Mouse (Mus musculus) MEL (cell line): Measurements from ENCODE around the gene Pdzd8. TPM values are rescaled to one million over a fixed set of nuclear protein-coding genes. Genes with fewer than 3 reads are reported as not detected.

ENCODE experiments used
- DNase-seq: peaks from one replicate; pipeline ENCODE4 v3.0.0; 2011; ENCODE audit warnings: low read depth, low spot score
- H3K27ac ChIP-seq: 2 replicates; pipeline ENCODE4 v1.5.1; 2012; ENCODE audit warnings: low read depth, mild to moderate bottlenecking, control low read depth, low read length, moderate library complexity; ENCODE audit not compliant: control insufficient read depth
- H3K27me3 ChIP-seq, 2 experiments: fragments of 150-350 bp in 1 of 2; sonication (generic) in 1 of 2; 2 replicates each; pipeline ENCODE4 v1.6.1; 2012; ENCODE audit warnings: low read length in 2 of 2, mild to moderate bottlenecking in 2 of 2, improper control_type of control experiment in 1 of 2, moderate library complexity in 1 of 2; ENCODE audit not compliant: insufficient read depth in 2 of 2, control insufficient read depth in 1 of 2
- H3K36me3 ChIP-seq, 2 experiments: 2 replicates each; pipeline ENCODE4 v1.6.1; 2012 to 2014; ENCODE audit warnings: low read length in 2 of 2, improper control_type of control experiment in 1 of 2, inconsistent platforms in 1 of 2, mild to moderate bottlenecking in 1 of 2; ENCODE audit not compliant: insufficient read depth in 2 of 2, control insufficient read depth in 1 of 2
- H3K4me1 ChIP-seq, 2 experiments: fragments of 150-350 bp in 1 of 2; sonication (generic) in 1 of 2; 2 replicates each; pipeline ENCODE4 v1.6.1; 2012; ENCODE audit warnings: low read length in 2 of 2, improper control_type of control experiment in 1 of 2, mild to moderate bottlenecking in 1 of 2; ENCODE audit not compliant: insufficient read depth in 2 of 2, control insufficient read depth in 1 of 2
- H3K4me3 ChIP-seq, 2 experiments: fragments of 150-350 bp in 1 of 2; sonication (generic) in 1 of 2; 2 replicates each; pipeline ENCODE4 v1.5.1; 2012; ENCODE audit warnings: low read depth in 2 of 2, low read length in 2 of 2, mild to moderate bottlenecking in 2 of 2, moderate library complexity in 2 of 2, control low read depth in 1 of 2, improper control_type of control experiment in 1 of 2; ENCODE audit not compliant: control insufficient read depth in 1 of 2, insufficient read depth in 1 of 2
- H3K79me2 ChIP-seq: 2 replicates; pipeline ENCODE4 v1.6.1; 2012; ENCODE audit warnings: mild to moderate bottlenecking, low read length, moderate library complexity; ENCODE audit not compliant: control insufficient read depth, poor library complexity, insufficient read depth
- H3K9ac ChIP-seq: 2 replicates; pipeline ENCODE4 v1.6.1; 2012; ENCODE audit warnings: low read depth, mild to moderate bottlenecking, control low read depth, low read length, moderate library complexity; ENCODE audit not compliant: control insufficient read depth, poor library complexity, severe bottlenecking
- H3K9me3 ChIP-seq: fragments of 150-350 bp; sonication (generic); replicated peaks from 2 replicates; pipeline ENCODE4 v1.6.1; 2012; ENCODE audit warnings: mild to moderate bottlenecking, low read length, improper control_type of control experiment, moderate library complexity; ENCODE audit not compliant: insufficient read depth
- BHLHE40 ChIP-seq: IDR thresholded peaks from 2 replicates; pipeline ENCODE4 v1.6.1; 2012; ENCODE audit warnings: low read depth, mild to moderate bottlenecking, inconsistent platforms, low read length, improper control_type of control experiment, borderline replicate concordance
- CHD2 ChIP-seq: IDR thresholded peaks from 2 replicates; pipeline ENCODE4 v1.6.1; 2011; ENCODE audit warnings: low read length, improper control_type of control experiment
- CTCF ChIP-seq, 3 experiments: IDR thresholded peaks in 2 of 3; conservative IDR thresholded peaks in 1 of 3; 2 replicates each; pipeline ENCODE4 v1.5.1; 2011 to 2012; ENCODE audit warnings: low read length in 3 of 3, low read depth in 2 of 3, mild to moderate bottlenecking in 2 of 3, improper control_type of control experiment in 1 of 3, inconsistent platforms in 1 of 3, mixed read lengths in 1 of 3, moderate library complexity in 1 of 3; ENCODE audit not compliant: control insufficient read depth in 1 of 3, insufficient read depth in 1 of 3, poor library complexity in 1 of 3, severe bottlenecking in 1 of 3
- E2F4 ChIP-seq: IDR thresholded peaks from 2 replicates; pipeline ENCODE4 v1.6.1; 2011; ENCODE audit warnings: low read depth, low read length, improper control_type of control experiment, borderline replicate concordance
- HCFC1 ChIP-seq: IDR thresholded peaks from 2 replicates; pipeline ENCODE4 v1.6.1; 2012; ENCODE audit warnings: low read depth, mild to moderate bottlenecking, inconsistent platforms, low read length, improper control_type of control experiment, moderate library complexity
- JUND ChIP-seq: IDR thresholded peaks from 2 replicates; pipeline ENCODE4 v1.6.1; 2011; ENCODE audit warnings: low read depth, mild to moderate bottlenecking, improper control_type of control experiment, low read length
- MAZ ChIP-seq: IDR thresholded peaks from 2 replicates; pipeline ENCODE4 v1.6.1; 2012; ENCODE audit warnings: low read depth, mild to moderate bottlenecking, inconsistent platforms, low read length, improper control_type of control experiment
- MXI1 ChIP-seq: IDR thresholded peaks from 2 replicates; pipeline ENCODE4 v1.6.1; 2011; ENCODE audit warnings: mild to moderate bottlenecking, low read depth, low read length, improper control_type of control experiment
- MYB ChIP-seq: IDR thresholded peaks from 2 replicates; pipeline ENCODE4 v1.6.1; 2011; ENCODE audit warnings: mild to moderate bottlenecking, low read depth, low read length, improper control_type of control experiment
- NRF1 ChIP-seq: IDR thresholded peaks from 2 replicates; pipeline ENCODE4 v1.6.1; 2014; ENCODE audit warnings: low read depth, mild to moderate bottlenecking, inconsistent platforms, low read length, improper control_type of control experiment, moderate library complexity; ENCODE audit not compliant: poor library complexity, insufficient read depth, severe bottlenecking
- POLR2A ChIP-seq, 2 experiments: IDR thresholded peaks; 2 replicates each; pipeline ENCODE4 v1.6.1; 2011 to 2012; ENCODE audit warnings: low read length in 2 of 2, mild to moderate bottlenecking in 2 of 2, control low read depth in 1 of 2, improper control_type of control experiment in 1 of 2, low read depth in 1 of 2, moderate library complexity in 1 of 2; ENCODE audit not compliant: control insufficient read depth in 1 of 2, insufficient read depth in 1 of 2, poor library complexity in 1 of 2
- POLR2AphosphoS5 ChIP-seq: IDR thresholded peaks from 2 replicates; pipeline ENCODE4 v1.6.1; 2012; ENCODE audit warnings: low read depth, borderline replicate concordance, mild to moderate bottlenecking, inconsistent platforms, low read length, moderate library complexity, mixed read lengths
- RAD21 ChIP-seq: IDR thresholded peaks from 2 replicates; pipeline ENCODE4 v1.6.1; 2011; ENCODE audit warnings: mild to moderate bottlenecking, low read depth, low read length, improper control_type of control experiment
- RCOR1 ChIP-seq: IDR thresholded peaks from 2 replicates; pipeline ENCODE4 v1.6.1; 2012; ENCODE audit warnings: low read depth, mild to moderate bottlenecking, inconsistent platforms, low read length, improper control_type of control experiment
- TCF12 ChIP-seq: IDR thresholded peaks from 2 replicates; pipeline ENCODE4 v1.6.1; 2014; ENCODE audit warnings: low read depth, mild to moderate bottlenecking, inconsistent platforms, low read length, improper control_type of control experiment, moderate library complexity
- UBTF ChIP-seq: IDR thresholded peaks from 2 replicates; pipeline ENCODE4 v1.6.1; 2012; ENCODE audit warnings: low read depth, mild to moderate bottlenecking, inconsistent platforms, low read length, improper control_type of control experiment, moderate library complexity, borderline replicate concordance; ENCODE audit not compliant: insufficient read depth
- USF2 ChIP-seq, 2 experiments: IDR thresholded peaks; 2 replicates each; pipeline ENCODE4 v1.6.1; 2011 to 2012; ENCODE audit warnings: improper control_type of control experiment in 2 of 2, low read length in 2 of 2, borderline replicate concordance in 1 of 2, inconsistent platforms in 1 of 2, low read depth in 1 of 2, mild to moderate bottlenecking in 1 of 2; ENCODE audit not compliant: insufficient read depth in 1 of 2
- ZNF384 ChIP-seq: IDR thresholded peaks from 2 replicates; pipeline ENCODE4 v1.6.1; 2012; ENCODE audit warnings: low read depth, mild to moderate bottlenecking, inconsistent platforms, low read length, improper control_type of control experiment
- polyA plus RNA-seq, 2 experiments: library from polyadenylated mRNA; stranded (reverse) in 1 of 2; unstranded in 1 of 2; fragments of >175 nt in 1 of 2; fragments of >200 nt in 1 of 2; gene quantifications; 2 replicates each; pipeline versions ENCODE4 v1.2.1 to v1.2.4; 2012; ENCODE audit warnings: low replicate concordance in 2 of 2, low read depth in 1 of 2; ENCODE audit not compliant: insufficient read length in 2 of 2, insufficient read depth in 1 of 2, missing spikeins in 1 of 2
- total RNA-seq: library from RNA; depleted of rRNA; stranded (reverse); fragments of 300-350 nt; gene quantifications from 2 replicates; pipeline ENCODE4 v1.2.3, GENCODE M21; 2012; rRNA removed

Gene Pdzd8
- 49.8 and 52.1 TPM in 2 replicates for total RNA-seq
- 100 to 1,000 TPM in 1 of 2 experiments, 10 to 100 TPM in 1; 46.4 to 137 TPM for polyA plus RNA-seq

DNA sequence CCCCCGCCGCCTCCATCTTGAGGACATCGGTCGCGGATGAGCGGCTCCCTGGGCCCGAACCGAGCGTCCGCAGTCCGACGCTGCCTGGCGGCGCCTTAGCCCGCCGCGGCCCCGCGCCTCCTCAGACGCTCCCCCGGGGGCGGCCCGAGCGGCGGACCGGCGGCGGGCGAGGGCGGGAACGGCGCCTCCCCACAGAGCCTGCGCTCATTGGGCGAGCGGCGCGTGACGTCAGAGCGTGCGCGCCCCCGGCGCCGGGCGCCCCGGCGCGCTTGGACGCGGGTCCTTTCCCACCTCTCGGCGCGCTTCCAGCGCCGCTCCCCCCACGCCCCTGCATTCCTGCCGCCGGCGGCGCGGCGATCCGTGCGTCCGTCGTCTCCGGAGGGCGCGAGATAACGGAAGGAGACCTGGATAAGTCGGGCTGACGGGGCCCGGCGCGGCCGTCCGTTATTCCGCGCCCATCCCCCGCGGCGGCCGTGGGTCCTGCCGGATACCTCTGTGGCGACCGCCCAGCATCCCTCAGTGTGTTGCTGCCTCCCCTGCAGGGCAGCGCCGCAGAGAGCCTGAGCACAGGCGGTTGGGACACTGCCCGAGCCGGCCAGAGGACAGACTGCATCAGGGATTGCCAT, at the start of gene Pdzd8:
Gene Pdzd8 (minus strand): TSS at position 123 of the 626 bp plus-strand sequence.
- Histone ChIP-seq H3K36me3 (peaks cover 9 to 40% of the 10 kb centered on the region in 2 experiments), H3K27ac (peak within 1 kb of the TSS; percentile 80), H3K9me3 (no peaks in the 10 kb centered on the region), H3K4me3 (peak within 1 kb of the TSS; percentile 82 to 86), H3K9ac (peak within 1 kb of the TSS; percentile 81), H3K4me1 (peaks cover 17 to 31% of the 10 kb centered on the region in 2 experiments), H3K79me2 (peaks cover 83% of the 10 kb centered on the region), H3K27me3 (no peaks in the 10 kb centered on the region)
- TF ChIP-seq MYB (no peak), UBTF (0 out of 2 replicates have a peak, but pooled peaks have one; percentile 29), POLR2A (IDR thresholded peaks at IDR 0.05; ENCODE audit: control insufficient read depth in 1 of 2, insufficient read depth in 1 of 2, low read depth in 1 of 2, low read length in 2 of 2, poor library complexity in 1 of 2) (peak; percentile 76 to 81; a peak in 2 of 4 replicates), POLR2AphosphoS5 (no peak)
- DNase-seq: peak; percentile 93

DNA sequence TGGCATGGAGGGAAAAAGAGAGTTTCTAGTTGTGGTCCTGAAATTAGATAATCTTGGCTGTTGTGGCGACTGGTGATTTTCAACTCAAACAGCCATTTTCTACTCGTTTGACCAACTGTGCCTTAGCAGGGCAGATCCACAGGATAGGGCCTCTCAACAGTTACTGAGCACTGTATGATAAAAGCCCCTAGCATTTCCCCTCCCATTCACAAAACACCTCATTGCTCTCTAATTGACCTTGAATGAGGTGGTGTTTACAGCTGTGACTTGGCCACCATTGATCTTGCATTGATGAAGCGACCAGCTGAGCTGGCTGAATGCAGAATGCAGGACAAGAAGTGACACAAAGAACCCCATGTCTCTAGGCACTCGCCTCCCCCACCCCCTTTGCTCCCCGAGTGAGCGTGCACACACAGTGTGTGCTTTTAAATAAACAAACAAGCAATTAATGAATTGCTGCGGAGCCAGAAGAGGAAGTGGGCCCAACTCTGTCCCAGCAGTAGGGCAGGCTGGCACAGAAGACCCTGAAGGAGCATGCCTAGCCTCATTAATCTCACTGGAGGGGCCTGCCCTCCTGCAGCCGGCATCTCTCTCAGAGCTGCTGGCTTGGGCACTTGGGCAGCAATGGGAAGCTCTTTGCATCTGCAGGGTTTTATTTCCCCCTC, 48.3 kb upstream of the Pdzd8 start:
- Histone ChIP-seq H3K36me3 (peaks cover 0 to 11% of the 10 kb centered on the region in 2 experiments; a peak in 1 of 4 replicates), H3K4me3 (no peak overlapping the region), H3K9me3 (no peaks in the 10 kb centered on the region), H3K9ac (no peak overlapping the region), H3K27ac (no peak overlapping the region), H3K27me3 (no peaks in the 10 kb centered on the region), H3K4me1 (peaks cover 7 to 32% of the 10 kb centered on the region in 2 experiments), H3K79me2 (no peaks in the 10 kb centered on the region)
- DNase-seq: no peak
- TF ChIP-seq ZNF384 (no peak), CTCF (IDR thresholded peaks at IDR 0.05 in 2 of 3, conservative IDR thresholded peaks at IDR 0.05 in 1 of 3; ENCODE audit: control insufficient read depth in 1 of 3, insufficient read depth in 1 of 3, low read depth in 2 of 3, low read length in 3 of 3, poor library complexity in 1 of 3, severe bottlenecking in 1 of 3) (no peak), MAZ (no peak), POLR2AphosphoS5 (no peak), USF2 (IDR thresholded peaks at IDR 0.05; ENCODE audit: borderline replicate concordance in 1 of 2, insufficient read depth in 1 of 2, low read depth in 1 of 2, low read length in 2 of 2) (no peak), NRF1 (no peak), MXI1 (no peak), JUND (no peak), E2F4 (no peak), CHD2 (no peak), RCOR1 (no peak), TCF12 (no peak), POLR2A (IDR thresholded peaks at IDR 0.05; ENCODE audit: control insufficient read depth in 1 of 2, insufficient read depth in 1 of 2, low read depth in 1 of 2, low read length in 2 of 2, poor library complexity in 1 of 2) (no peak), RAD21 (no peak), BHLHE40 (no peak), HCFC1 (no peak)
